Mouse (Mus musculus) thymus, postnatal 14 days (tissue): ENCODE results near the gene Pitpnm2.

Experiments
- DNase-seq: peaks from one replicate; pipeline ENCODE4 v3.0.0; 2021

Gene Pitpnm2

DNA sequence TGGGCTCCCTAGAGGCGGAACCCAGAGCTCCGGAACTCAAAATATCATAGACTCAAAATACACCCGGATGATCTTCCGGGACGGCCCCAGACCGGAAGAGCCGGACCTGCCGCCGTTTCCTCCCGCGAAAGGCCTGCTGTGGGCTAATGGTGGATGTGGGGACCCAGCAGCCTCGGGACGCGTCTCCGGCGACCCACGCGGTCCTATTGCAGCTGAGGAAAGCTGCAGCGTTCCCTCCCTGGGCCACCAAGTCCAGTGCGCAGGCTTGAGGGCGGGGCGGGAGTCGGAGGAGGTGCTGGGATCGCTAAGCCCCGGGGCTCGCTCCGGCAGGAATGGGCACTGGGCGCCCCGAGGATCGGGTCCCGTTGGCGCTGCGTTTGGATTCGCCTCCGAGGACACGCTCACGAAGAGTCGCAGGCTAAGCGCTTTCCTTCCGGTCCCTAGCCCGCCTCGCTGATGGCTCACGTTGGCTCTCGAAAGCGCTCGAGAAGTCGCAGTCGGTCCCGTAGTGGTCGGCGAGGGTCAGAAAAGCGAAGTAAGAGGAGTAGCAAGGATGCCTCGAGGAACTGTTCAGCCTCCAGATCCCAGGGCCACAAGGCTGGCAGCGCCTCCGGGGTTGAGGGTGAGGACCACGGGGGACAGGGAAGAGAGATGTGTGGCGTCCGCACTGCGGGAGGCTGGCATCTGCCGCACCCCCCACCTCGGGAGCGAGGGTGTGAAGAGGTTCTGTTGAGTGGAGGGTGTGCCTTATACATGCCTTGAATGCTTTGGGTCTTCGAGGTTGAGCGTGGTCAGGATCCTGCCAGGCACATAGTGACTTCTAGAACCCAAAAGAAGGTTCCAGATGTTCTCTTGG lies 133.3 kb downstream of the Pitpnm2 start, which contains the start of gene Arl6ip4:
Gene Arl6ip4, plus strand, starts transcription at position 100 of the 856 bp plus-strand sequence.
- peak; percentile 82 for DNase-seq

- no peak for DNase-seq
Measured at GRCm38 (mm10) chr5:124115531-124115930, 134.0 kb downstream of the Pitpnm2 start.

- no peak for DNase-seq
Measured at GRCm38 (mm10) chr5:124114276-124115025, 135.1 kb downstream of the Pitpnm2 start.

DNA sequence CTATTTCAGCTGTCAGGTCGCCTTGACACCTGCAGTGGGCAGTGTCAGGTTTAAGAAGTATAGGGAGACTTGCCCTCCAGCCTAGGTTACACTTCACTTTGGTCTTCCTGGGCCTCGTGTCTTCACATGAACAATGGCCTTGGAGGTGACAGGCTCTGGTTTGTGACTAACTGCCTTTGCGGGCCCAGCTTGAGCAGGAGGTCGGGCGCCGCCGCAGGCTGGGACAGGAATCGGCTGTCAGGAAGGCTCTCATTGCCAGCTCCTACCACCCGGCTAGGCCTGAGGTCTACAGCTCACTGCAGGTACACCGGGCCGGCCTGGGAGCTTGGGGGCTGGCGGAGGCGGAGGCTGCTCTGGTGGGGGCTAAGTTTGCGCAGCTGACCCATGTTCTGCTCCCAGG lies 136.5 kb downstream of the Pitpnm2 start:
- DNase-seq = peak; percentile 79

GRCm38 (mm10) chr5:124112531-124112930 lies 137.0 kb downstream of the Pitpnm2 start:
- no peak for DNase-seq

GRCm38 (mm10) chr5:124111742-124112497 lies 137.6 kb downstream of the Pitpnm2 start, which contains the start of gene Ogfod2:
Ogfod2 (plus strand) TSS chr5:124112297.
- peak; percentile 96 for DNase-seq

GRCm38 (mm10) chr5:124111077-124111741 lies 138.4 kb downstream of the Pitpnm2 start:
- peak; percentile 63 for DNase-seq

GRCm38 (mm10) chr5:124103552-124103951 lies 146.0 kb downstream of the Pitpnm2 start:
- no peak for DNase-seq

DNA sequence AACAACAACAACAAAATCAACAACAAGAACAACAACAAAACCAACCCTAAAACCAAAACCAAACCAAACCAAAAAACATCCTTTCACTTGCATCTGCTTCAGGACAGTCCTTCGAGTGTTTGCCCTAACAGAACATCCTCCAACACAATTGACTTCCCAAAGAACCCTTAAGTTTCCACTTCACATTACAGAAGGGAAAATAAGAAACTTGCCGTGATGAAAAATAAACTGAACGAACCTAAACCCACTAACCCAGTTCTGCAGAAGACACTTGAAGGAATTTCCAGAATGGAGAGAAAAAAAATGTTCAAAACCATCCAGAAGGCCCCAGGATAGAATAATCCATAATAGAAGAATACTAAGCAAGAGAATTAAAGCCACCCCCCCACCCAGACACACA lies 146.5 kb downstream of the Pitpnm2 start:
- no peak for DNase-seq

DNA sequence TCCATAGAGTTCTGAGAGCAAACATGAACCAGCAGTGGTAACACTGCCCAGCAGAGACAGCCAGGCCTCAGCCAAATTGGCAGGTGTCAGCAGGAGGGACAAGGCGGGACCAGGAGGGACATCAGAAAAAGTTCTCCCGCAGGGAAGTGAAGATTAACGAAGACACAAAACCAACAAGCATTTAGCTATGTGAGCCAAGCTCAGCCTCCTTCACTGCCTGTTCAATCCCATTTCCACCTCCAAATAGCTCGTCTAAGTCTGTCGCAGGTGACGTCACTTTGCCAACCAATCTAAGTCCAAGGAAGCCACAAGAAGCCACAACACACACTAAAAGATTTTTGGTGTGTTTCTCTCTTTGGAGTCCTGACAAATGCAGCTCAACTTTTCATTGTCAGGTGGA lies 147.2 kb downstream of the Pitpnm2 start:
- DNase-seq = no peak

GRCm38 (mm10) chr5:124100128-124101044 lies 149.2 kb downstream of the Pitpnm2 start:
- DNase-seq = no peak

DNA sequence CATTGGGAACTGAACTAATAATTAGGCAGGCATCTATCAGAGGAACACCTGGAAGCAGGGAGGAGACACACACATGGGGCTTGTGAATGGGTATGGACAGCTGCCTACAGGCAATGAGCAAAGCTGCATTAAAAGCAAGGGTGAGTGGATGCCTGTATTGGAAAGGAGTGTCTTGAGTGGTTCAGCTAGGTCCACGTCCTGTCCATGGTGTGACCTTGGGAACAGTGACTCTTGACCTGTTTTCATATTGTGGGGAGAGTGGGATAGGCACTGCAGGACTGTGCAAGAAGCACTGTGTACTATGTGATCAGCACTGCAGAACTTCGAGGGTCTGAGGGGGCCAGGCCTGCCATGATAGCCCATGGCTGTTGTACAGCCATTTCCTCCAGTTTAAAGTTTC lies 150.6 kb downstream of the Pitpnm2 start:
- DNase-seq = no peak

DNA sequence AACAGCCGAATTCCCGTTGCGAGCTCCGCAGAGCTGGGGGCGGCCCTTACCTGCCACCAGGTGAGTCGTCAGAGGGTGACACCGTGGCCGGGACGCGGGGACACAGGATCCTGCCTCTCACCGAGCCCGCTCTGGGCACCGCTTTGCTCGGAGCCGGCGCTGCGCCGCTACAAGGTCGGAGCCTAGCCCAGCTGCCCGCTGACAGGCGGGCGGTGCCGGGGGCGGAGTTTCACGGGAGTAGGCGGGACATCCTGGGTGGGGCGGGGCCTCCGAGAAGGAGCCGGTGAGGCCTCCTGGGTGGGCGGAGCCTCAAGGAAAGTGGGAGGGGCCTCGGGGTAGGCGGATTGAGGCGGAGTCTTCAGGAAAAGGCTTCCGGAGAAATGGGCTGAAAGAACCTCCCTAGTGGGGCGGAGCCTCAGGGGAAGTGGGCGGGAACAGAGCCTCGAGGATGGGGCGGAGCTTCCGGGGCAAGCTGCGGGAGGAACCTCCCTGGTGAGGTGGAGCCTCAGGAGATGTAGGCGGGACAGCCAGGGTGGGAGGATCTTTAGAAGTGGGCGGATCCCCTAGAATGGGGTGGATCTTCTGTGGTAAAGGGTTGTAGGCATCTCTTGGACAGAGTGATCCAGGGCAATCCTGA lies 153.8 kb downstream of the Pitpnm2 start, which contains the start of gene Abcb9:
Gene Abcb9, minus strand, starts transcription at position 203 of the 637 bp plus-strand sequence.
- peak; percentile 94 for DNase-seq

DNA sequence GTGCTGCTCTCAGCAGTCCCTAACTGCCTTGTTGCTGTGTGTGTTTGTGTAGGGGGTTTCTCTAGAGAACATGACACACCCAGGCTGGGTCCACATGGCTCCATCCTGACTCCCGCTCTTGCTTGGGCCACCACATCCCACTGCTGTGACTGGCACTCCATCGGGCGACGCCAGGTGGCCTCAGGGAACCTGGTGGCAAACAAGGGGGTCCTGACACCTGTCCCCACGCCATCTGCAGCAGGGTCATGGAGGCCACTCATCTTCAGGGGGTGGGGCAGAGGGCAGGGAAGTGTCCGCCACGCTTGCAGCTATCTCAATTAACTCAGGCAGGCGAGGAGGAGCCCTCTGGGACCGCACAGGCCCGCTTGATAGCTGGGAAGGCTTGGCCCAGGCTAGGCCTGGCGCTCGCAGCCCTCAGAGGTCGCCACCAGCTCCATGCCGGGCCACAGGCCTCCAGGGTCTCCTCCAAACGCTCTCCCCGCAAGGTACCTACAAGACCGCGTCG lies 154.4 kb downstream of the Pitpnm2 start:
- no peak for DNase-seq

- DNase-seq = no peak
Measured at GRCm38 (mm10) chr5:124093852-124094604, 155.5 kb downstream of the Pitpnm2 start.

GRCm38 (mm10) chr5:124093120-124093794 lies 156.3 kb downstream of the Pitpnm2 start:
- no peak for DNase-seq

DNA sequence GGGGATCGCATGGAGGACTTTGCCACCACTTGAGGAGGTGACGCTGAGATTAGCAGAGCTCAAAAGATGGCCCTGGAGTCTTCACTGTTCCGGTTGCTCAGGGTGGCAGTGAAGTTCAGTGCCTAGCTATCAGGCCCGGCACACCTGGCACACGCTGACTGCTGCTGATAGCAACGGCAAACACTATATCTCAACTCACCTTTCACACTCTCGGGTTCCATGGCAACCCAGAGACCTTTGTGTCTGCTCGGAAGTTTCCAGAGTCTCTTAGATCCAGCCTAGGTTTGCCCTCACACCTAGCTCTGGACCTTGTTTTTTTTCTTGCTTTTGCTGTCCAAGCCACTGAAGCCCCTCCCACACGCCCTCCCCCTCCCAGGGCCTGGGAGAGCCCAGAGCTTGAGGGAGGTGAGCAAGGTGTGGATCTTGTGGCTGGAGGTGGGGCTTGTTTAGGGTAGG lies 157.6 kb downstream of the Pitpnm2 start:
- no peak for DNase-seq

GRCm38 (mm10) chr5:124089868-124090267 lies 159.7 kb downstream of the Pitpnm2 start:
- DNase-seq = no peak

GRCm38 (mm10) chr5:124086876-124087275 lies 162.7 kb downstream of the Pitpnm2 start:
- DNase-seq = no peak
